Mouse (Mus musculus): ENCODE measurements at regions not wholly inside any gene's neighbourhood (a gene's known extent, or its start where the extent isn't known, plus 50 kb on each side); places are given as distances from the start of the nearest gene placed in this dataset.

- no peak for DNase-seq (ENCODE audit: low read depth, low spot score)
Observed at GRCm38 (mm10) chr7:36095258-36096130, 292.7 kb upstream of the Zfp507 start.

- DNase-seq (ENCODE audit: low read depth, low spot score), result no peak
Observed at GRCm38 (mm10) chr7:36091132-36091531, 288.3 kb upstream of the Zfp507 start.

DNA sequence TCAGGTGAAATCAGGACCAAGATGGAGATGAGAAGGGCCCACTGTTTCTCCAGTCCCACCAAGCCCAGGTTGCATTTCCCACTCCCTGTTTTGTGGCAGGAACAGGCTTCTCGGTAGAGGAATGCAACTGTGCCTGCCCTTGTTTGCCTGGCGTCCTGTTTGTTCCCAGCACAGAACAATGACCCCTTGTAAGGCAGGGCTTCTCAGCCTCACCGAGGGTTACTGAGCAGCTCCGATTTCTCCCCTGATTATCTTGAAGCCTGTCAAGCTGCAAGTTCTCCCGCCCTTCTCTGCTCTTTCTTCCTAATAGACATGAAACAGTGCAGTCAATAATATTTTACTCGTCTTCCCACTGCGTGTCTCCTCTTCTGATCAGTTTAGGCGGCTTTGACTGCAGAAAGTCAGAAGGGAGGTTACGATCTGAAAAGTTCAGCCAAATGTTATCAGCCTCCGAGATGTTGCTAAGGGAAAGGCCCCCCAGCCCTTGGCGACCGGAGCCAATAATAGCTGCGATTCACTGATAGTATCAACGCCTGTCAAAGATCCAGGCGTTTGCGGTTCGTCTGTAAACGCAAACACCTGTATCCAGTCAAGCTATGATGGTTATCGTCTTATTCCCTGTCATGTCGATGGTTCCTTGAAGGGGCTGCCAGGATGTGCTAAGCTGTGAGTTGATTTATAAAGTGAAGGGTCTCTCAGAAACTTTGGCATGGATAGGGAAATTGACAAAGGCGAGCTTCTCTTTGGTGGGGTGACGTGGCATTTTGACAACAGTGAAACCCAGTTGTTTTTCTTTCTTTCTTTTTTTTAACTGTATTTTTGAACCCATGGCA, 287.7 kb upstream of the Zfp507 start:
- DNase-seq (ENCODE audit: low read depth, low spot score), result no peak

DNA sequence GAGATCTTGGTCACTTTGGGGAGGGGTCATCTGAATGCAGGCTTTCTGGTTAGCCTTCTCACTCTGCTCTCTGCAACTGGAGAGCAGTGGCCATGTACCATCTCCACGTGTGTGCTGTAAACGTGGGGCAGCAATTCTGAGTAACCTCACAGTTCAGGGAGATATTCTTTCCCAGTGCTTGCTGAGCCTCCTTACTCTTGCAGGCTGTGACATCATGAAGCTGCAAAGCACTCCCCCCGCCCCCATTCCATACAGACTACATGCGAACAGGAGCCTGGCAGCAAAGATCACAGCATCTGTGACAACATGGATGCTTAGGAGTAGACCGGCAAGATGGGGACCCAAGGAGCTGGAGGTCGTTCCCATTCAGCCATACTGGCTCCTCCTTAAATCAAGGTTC, 284.8 kb upstream of the Zfp507 start:
- DNase-seq (ENCODE audit: low read depth, low spot score), result no peak

DNA sequence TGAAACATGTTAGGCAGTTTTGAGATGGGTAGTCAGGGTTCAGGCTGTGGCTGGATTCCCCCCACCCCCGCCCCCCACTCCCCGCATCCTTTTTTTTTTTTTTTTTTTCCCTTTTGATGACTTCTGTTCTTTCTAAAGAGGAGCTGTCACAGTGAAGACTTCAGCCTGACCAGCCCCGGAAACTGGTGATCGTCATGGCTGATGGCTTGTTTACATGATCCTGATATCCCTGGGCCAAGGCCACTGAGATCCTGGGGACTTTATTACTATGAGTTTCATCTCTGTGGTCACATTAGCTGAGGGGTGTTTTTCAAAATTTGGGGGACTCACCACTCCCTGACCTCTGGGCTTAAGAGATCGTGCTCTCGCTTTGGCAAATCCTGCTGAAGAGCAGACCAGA, 275.9 kb upstream of the Zfp507 start:
- no peak for DNase-seq (ENCODE audit: low read depth, low spot score)

GRCm38 (mm10) chr7:36078089-36078654, 275.4 kb upstream of the Zfp507 start:
- no peak for DNase-seq (ENCODE audit: low read depth, low spot score)

DNA sequence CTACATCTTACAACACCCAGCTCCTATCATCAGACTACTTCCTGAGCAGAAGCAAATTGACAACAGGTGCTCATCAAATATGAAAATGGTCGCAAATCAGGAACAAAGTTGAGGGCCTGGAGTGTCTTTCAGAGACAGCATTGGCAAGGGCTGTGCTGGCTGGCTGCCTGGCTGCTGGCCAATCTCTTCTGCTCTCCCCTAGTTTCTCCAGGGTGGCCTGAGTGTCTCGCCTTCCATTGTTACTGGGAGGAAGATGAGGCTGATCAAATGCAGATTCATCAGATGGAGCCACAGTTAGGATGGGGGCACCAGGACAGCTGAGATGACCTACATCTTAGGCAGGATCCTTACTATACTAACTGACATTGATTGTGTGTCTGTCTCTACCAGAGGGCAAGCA, 274.5 kb upstream of the Zfp507 start:
- DNase-seq (ENCODE audit: low read depth, low spot score), result no peak

DNA sequence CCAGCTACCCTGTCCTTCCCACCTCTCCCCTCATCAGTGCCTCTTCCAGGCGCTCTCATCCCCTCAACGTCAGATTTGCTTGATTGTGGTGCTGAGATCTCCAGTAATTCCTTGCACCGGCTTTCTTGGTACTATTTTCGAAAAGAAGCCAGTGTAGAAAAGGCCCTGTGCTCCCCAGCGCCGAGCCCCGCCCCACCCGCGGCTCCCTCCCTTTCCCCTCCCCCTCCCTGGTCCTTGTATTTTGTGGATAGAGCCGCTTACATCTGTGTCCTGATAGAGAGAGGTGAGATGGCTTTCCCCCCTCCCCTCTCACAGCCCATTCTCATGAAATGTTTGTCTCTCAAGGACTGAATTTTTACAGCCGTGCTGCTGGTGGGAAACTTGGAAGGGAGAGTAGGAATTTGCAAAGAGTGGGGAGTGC, 273.2 kb upstream of the Zfp507 start:
- DNase-seq (ENCODE audit: low read depth, low spot score), result no peak

- no peak for DNase-seq (ENCODE audit: low read depth, low spot score)
Observed at GRCm38 (mm10) chr7:36071774-36072173, 269.0 kb upstream of the Zfp507 start.

DNA sequence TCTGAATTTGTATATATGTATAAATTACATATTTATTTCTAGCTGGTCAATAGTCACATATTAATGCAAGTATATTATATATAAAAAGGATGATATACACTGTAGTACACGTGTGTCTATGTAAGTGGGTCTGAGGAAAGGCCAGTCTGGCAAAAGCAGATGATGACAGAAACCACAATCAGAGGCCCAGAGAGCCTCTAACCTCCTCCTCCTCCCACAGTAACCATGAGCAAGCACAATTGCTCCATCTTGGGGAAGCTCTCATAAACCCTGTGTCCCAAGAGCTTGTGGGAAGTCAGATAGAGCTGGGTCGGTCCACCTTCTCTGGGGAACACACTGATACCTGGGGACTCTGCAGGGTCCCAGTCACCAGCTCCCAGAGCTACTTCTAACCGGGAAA, 263.9 kb upstream of the Zfp507 start:
- no peak for DNase-seq (ENCODE audit: low read depth, low spot score)

DNA sequence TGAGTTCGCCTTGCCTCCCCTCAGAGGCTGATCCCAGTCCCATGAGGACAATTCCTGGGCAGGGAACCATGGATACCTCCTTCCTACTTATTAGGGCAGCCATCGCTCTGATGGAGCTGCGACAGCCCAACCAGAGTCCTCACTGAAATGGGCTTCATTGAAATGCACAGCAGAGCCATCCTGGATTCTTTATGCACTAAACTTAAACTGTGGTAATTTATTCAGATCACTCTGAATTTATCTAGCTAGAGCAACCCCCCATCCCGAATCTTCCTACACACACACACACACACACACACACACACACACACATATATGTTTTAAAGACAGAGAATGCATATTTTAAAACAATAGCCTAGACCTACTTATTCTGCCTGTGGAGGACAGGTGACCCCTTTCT, 258.9 kb upstream of the Zfp507 start:
- DNase-seq (ENCODE audit: low read depth, low spot score), result no peak

GRCm38 (mm10) chr7:36060426-36060825, 257.6 kb upstream of the Zfp507 start:
- no peak for DNase-seq (ENCODE audit: low read depth, low spot score)

DNA sequence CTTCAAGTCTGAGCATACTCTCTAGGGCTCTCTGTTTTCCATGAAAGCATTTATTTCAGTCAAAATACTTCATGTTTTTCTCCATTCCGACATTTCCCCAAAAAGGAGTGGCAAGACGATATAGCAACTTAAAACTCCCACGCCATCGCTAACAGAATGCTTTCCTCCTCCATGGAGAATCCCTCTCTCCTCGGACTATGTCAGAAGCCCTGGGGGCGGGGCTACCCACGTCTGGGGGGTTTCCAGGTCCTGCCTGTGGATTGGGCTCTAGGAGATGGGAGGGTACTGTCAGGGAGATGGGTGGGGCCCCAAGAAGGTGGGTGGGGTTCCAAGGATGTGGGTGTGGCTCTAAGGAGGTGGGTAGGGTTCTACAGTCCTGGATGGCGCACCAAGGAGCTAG, 243.2 kb upstream of the Zfp507 start:
- DNase-seq (ENCODE audit: low read depth, low spot score), result no peak

GRCm38 (mm10) chr7:36031881-36032280, 229.1 kb upstream of the Zfp507 start:
- DNase-seq (ENCODE audit: low read depth, low spot score), result no peak

DNA sequence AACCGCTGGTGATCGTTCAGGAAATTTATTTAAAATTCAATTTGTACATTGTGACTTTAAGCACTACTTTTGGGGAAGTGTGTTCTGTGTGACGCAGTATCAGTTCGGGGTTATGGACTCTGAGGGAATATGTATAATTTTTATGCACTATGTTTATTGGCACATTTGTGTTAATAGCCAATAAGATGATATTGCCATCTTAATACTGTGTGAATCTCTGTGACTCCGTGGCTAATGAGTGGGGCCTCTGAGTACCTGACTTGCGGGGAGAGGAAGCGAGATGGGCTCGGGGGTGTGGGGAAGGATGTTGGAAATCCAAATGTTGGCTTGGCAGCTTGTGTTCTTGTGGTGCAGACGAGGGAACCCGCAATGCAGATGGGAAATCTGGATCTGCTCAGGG, 220.2 kb upstream of the Zfp507 start:
- no peak for DNase-seq (ENCODE audit: low read depth, low spot score)

DNA sequence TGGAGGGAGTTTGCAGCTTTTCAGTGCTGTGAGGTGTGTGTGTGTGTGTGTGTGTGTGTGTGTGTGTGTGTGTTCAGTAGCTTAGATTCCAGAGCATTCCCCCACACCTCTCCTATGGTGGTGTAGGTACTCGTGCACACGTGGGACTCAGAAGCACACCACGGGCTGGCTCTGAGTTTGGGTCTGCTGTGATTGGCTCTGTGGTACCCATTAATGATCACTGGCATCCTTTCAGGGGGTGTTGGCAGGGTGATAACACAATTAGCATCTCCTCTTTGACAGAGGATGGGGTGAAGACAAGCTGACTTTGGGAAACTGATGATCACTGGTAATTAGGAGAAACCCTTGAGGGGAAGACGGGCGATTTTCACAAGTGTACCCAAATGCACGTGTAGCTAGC, 219.7 kb upstream of the Zfp507 start:
- DNase-seq (ENCODE audit: low read depth, low spot score), result no peak

GRCm38 (mm10) chr7:36016926-36017753, 214.3 kb upstream of the Zfp507 start:
- DNase-seq (ENCODE audit: low read depth, low spot score), result no peak

- no peak for DNase-seq (ENCODE audit: low read depth, low spot score)
Observed at GRCm38 (mm10) chr7:35996609-35997008, 193.8 kb upstream of the Zfp507 start.

DNA sequence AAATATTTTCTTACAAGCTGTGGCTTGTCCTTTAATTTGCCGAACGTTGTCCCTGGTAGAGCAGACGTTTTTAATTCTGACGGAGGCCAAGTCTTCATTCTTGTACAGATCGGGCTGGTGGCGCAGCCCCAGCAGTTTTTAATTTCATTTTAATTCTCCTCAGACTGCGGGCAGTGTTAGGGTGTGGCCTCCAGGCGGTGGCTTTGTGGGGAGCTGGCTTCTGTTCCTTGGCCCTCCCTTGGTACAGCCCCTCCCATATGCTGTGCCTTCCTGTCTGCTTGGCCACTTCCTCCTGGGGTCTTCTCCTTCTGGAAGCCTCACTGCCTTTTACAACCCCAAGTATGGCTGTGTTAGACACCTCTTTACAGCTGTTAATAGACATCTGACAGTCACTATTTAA, 189.7 kb upstream of the Zfp507 start:
- no peak for DNase-seq (ENCODE audit: low read depth, low spot score)

GRCm38 (mm10) chr7:35991141-35991540, 188.3 kb upstream of the Zfp507 start:
- no peak for DNase-seq (ENCODE audit: low read depth, low spot score)

- DNase-seq (ENCODE audit: low read depth, low spot score), result no peak
Observed at GRCm38 (mm10) chr7:35989456-35989855, 186.7 kb upstream of the Zfp507 start.
